Mouse (Mus musculus) spleen, adult 2 months (tissue): ENCODE measurements around the gene Zc3h7a.

Experiments used
- CTCF ChIP-seq: fragments of 200-500 bp; IDR thresholded peaks from 2 replicates; pipeline ENCODE4 v1.5.1; 2011; ENCODE audit warnings: mild to moderate bottlenecking, inconsistent platforms; ENCODE audit not compliant: insufficient read depth, insufficient read length, insufficient replicate concordance; ENCODE audit errors: extremely low read depth
- POLR2A ChIP-seq: fragments of 200-500 bp; IDR thresholded peaks from 2 replicates; pipeline ENCODE4 v1.6.1; 2011; ENCODE audit warnings: low read depth, low read length, inconsistent platforms

DNA sequence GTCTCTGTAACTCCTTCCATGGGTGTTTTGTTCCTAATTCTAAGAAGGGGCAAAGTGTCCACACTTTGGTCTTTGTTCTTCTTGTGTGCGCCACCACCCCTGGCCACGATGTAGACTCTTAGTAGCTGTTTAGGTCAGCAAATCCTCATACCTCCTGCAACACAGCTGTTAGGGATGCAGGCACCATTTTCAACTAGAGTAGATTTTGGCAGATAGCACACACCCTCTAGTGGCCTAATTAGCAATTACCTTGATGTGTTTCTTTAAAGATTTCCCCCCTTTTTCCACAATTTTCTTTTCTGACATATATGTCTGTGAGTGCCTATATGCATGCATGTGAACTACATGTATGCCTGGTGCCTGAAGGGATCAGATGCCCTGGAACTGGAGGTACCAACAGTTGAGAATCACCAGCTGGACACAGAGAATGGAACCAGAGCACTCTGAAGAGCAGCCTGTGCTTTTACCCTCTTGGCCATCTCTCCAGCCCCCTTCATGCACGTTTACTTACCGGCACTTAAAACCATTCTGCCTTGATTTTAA lies 66.9 kb downstream of the Zc3h7a start:
- TF ChIP-seq CTCF (peak; percentile 9; the same call in 1 of the 2 replicates), POLR2A (no peak)
